Mouse (Mus musculus): ENCODE measurements at regions not wholly inside any gene's neighbourhood (a gene's known extent, or its start where the extent isn't known, plus 50 kb on each side); places are given as distances from the start of the nearest gene placed in this dataset.
A peak's percentile ranks its signal among the peaks of the same experiment; 100 is the strongest.

GRCm38 (mm10) chr10:122515698-122516097 lies 67.4 kb downstream of the Avpr1a start:
- WGBS (ENCODE audit: insufficient replicate concordance) = 69% methylated on average over 3 of the region's 3 CpGs
- DNase-seq = no peak
- Histone ChIP-seq H3K27ac (ENCODE audit: low read depth) (peak overlapping the region; percentile 84), H3K27me3 (ENCODE audit: insufficient read depth, low read length) (no peaks in the 10 kb centered on the region), H3K36me3 (replicated peaks; ENCODE audit: insufficient read depth, low read length) (no peaks in the 10 kb centered on the region), H3K4me1 (ENCODE audit: insufficient read depth) (peaks cover 5% of the 10 kb centered on the region; the same call in 1 of the 2 replicates), H3K4me3 (ENCODE audit: low read depth, low read length) (no peak overlapping the region), H3K9me3 (ENCODE audit: low read length) (peaks cover 4% of the 10 kb centered on the region; the same call in 1 of the 2 replicates), H3K9ac (replicated peaks) (no peak overlapping the region), H3K4me2 (ENCODE audit: low read depth, low read length) (no peak overlapping the region)
- ATAC-seq = peak; percentile 90
- TF ChIP-seq EP300 (IDR thresholded peaks at IDR 0.05; ENCODE audit: low read depth) = peak; percentile 73
- no peak for TF ChIP-seq CTCF (IDR thresholded peaks at IDR 0.05; ENCODE audit: low read depth)

DNA sequence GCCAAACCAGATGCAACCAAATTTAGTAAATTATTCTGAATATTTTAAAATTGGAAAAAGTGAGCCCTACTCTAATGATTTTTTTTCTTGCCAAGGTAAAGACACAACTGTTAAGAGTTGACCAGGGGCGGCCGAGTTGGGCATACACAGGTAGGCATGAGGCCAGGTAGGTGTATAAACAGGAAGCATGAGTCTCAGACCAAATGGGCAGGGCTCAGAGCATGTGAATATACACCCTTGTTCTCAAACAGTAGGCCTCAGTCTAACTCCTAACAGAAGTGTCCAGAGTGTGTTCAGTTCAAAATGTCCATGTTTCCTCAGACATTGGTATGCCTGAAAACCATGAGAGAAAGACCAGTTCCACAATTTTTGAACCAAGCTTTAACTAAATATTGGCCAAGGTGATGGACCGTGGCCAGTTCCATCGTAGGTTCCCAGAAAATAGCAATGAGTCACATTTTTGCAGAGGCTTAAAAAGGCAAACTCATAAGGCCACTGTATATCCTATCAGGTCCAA lies 71.0 kb downstream of the Avpr1a start:
- no peak for DNase-seq
- H3K4me3 ChIP-seq (ENCODE audit: low read depth, low read length) = no peak overlapping the region
- no peak overlapping the region for H3K4me2 ChIP-seq (ENCODE audit: low read depth, low read length)
- peak; percentile 11; the same call in 1 of the 2 replicates for ATAC-seq
- TF ChIP-seq CTCF (IDR thresholded peaks at IDR 0.05; ENCODE audit: low read depth) = no peak
- 0 out of 2 replicates have a peak overlapping the region, but pooled peaks have one; percentile 12 for H3K27ac ChIP-seq (ENCODE audit: low read depth)
- WGBS (ENCODE audit: insufficient replicate concordance) = 74% methylated on average over 4 of the region's 4 CpGs
- H3K27me3 ChIP-seq (ENCODE audit: insufficient read depth, low read length) = no peaks in the 10 kb centered on the region
- H3K4me1 ChIP-seq (ENCODE audit: insufficient read depth) = peaks cover 5% of the 10 kb centered on the region; the same call in 1 of the 2 replicates
- no peaks in the 10 kb centered on the region for H3K9me3 ChIP-seq (ENCODE audit: low read length)
- H3K36me3 ChIP-seq (replicated peaks; ENCODE audit: insufficient read depth, low read length) = no peaks in the 10 kb centered on the region
- no peak overlapping the region for H3K9ac ChIP-seq (replicated peaks)

GRCm38 (mm10) chr10:122519981-122520380 lies 71.7 kb downstream of the Avpr1a start:
- Histone ChIP-seq H3K4me1 (ENCODE audit: insufficient read depth) (peaks cover 5% of the 10 kb centered on the region; the same call in 1 of the 2 replicates), H3K27me3 (ENCODE audit: insufficient read depth, low read length) (no peaks in the 10 kb centered on the region), H3K9me3 (ENCODE audit: low read length) (no peaks in the 10 kb centered on the region), H3K36me3 (replicated peaks; ENCODE audit: insufficient read depth, low read length) (no peaks in the 10 kb centered on the region), H3K27ac (ENCODE audit: low read depth) (no peak overlapping the region; the same call in 1 of the 2 replicates), H3K4me3 (ENCODE audit: low read depth, low read length) (no peak overlapping the region), H3K9ac (replicated peaks) (no peak overlapping the region), H3K4me2 (ENCODE audit: low read depth, low read length) (no peak overlapping the region)
- 83% methylated on average over 7 of the region's 7 CpGs for whole genome bisulfite sequencing (ENCODE audit: insufficient replicate concordance)
- no peak for DNase-seq
- no peak for TF ChIP-seq EP300 (IDR thresholded peaks at IDR 0.05; ENCODE audit: low read depth)
- TF ChIP-seq CTCF (IDR thresholded peaks at IDR 0.05; ENCODE audit: low read depth) = no peak
- ATAC-seq = no peak

DNA sequence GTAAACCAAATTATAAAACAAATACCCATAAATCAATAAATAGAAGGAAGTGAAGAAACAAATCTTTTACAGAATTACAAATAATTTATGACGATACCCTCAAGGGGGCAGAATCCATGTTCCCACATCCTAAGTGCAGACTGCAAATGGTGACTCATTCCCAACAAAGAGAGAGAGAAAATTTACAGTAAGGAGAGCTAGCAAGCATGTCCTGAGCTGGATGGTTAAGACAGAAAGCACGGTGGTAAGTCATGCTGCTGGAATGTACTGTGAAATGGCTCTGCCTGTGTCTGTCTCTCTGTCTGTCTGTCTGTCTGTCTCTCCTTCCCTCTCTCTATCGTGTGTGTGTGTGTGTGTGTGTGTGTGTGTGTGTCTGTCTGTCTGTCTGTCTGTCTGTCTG lies 74.3 kb downstream of the Avpr1a start:
- Histone ChIP-seq H3K36me3 (replicated peaks; ENCODE audit: insufficient read depth, low read length) (no peaks in the 10 kb centered on the region), H3K9ac (replicated peaks) (no peak overlapping the region), H3K27ac (ENCODE audit: low read depth) (no peak overlapping the region), H3K4me2 (ENCODE audit: low read depth, low read length) (no peak overlapping the region), H3K4me3 (ENCODE audit: low read depth, low read length) (no peak overlapping the region), H3K27me3 (ENCODE audit: insufficient read depth, low read length) (no peaks in the 10 kb centered on the region), H3K9me3 (ENCODE audit: low read length) (no peaks in the 10 kb centered on the region), H3K4me1 (ENCODE audit: insufficient read depth) (peaks cover 3% of the 10 kb centered on the region; the same call in 1 of the 2 replicates)
- ATAC-seq = no peak
- WGBS (ENCODE audit: insufficient replicate concordance) = 48% methylated on average over 3 of the region's 3 CpGs
- TF ChIP-seq CTCF (IDR thresholded peaks at IDR 0.05; ENCODE audit: low read depth) = no peak
- TF ChIP-seq EP300 (IDR thresholded peaks at IDR 0.05; ENCODE audit: low read depth) = no peak
- no peak for DNase-seq

DNA sequence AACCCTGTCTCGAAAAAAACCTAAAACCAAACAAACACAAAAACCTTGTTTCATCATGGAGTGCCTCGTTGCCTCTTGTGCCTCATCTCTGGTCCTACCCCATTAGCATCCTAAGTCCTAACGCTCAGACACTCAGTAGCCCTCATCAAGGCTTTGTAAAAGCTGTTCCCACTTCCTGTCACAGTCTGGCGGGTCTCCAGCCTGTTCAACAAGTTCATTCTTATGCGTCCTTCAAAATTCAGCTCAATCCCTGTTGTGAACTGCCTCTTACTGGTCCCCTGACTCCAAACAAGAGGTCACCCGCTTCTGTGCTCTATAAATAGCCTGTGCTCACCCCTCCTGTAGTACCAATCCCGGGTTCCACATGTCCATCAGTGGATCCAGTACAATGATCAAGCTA lies 77.1 kb downstream of the Avpr1a start:
- Histone ChIP-seq H3K4me3 (ENCODE audit: low read depth, low read length) (no peak overlapping the region), H3K9me3 (ENCODE audit: low read length) (no peaks in the 10 kb centered on the region), H3K4me1 (ENCODE audit: insufficient read depth) (no peaks in the 10 kb centered on the region), H3K4me2 (ENCODE audit: low read depth, low read length) (no peak overlapping the region), H3K9ac (replicated peaks) (no peak overlapping the region), H3K36me3 (replicated peaks; ENCODE audit: insufficient read depth, low read length) (no peaks in the 10 kb centered on the region), H3K27me3 (ENCODE audit: insufficient read depth, low read length) (no peaks in the 10 kb centered on the region), H3K27ac (ENCODE audit: low read depth) (no peak overlapping the region)
- DNase-seq (no peak), ATAC-seq (no peak)
- no peak for TF ChIP-seq EP300 (IDR thresholded peaks at IDR 0.05; ENCODE audit: low read depth)
- no peak for TF ChIP-seq CTCF (IDR thresholded peaks at IDR 0.05; ENCODE audit: low read depth)
- 62% methylated on average over 7 of the region's 7 CpGs for WGBS (ENCODE audit: insufficient replicate concordance)

GRCm38 (mm10) chr10:122525807-122526206 lies 77.5 kb downstream of the Avpr1a start:
- H3K36me3 ChIP-seq (replicated peaks; ENCODE audit: insufficient read depth, low read length) = no peaks in the 10 kb centered on the region
- 65% methylated on average over 6 of the region's 6 CpGs for WGBS (ENCODE audit: insufficient replicate concordance)
- no peaks in the 10 kb centered on the region for H3K27me3 ChIP-seq (ENCODE audit: insufficient read depth, low read length)
- peak; percentile 41 for TF ChIP-seq CTCF (IDR thresholded peaks at IDR 0.05; ENCODE audit: low read depth)
- no peak for TF ChIP-seq EP300 (IDR thresholded peaks at IDR 0.05; ENCODE audit: low read depth)
- no peaks in the 10 kb centered on the region for H3K9me3 ChIP-seq (ENCODE audit: low read length)
- no peak overlapping the region for H3K4me3 ChIP-seq (ENCODE audit: low read depth, low read length)
- no peak overlapping the region for H3K27ac ChIP-seq (ENCODE audit: low read depth)
- DNase-seq = no peak
- no peak overlapping the region for H3K9ac ChIP-seq (replicated peaks)
- no peak overlapping the region for H3K4me2 ChIP-seq (ENCODE audit: low read depth, low read length)
- no peaks in the 10 kb centered on the region for H3K4me1 ChIP-seq (ENCODE audit: insufficient read depth)
- no peak for ATAC-seq
